Mouse (Mus musculus) embryonic facial prominence, embryonic 10.5 days (tissue): ENCODE data around the gene Nsd1. TPM values are rescaled to one million over a fixed set of nuclear protein-coding genes. Genes with fewer than 3 reads are reported as not detected.

Experiments used
- DNase-seq: peaks from one replicate; pipeline ENCODE4 v3.0.0-alpha.2; 2017; ENCODE audit warnings: low spot score
- H3K27ac ChIP-seq: fragments of 300-500 bp; sonication (generic); replicated peaks from 2 replicates; pipeline ENCODE4 v1.5.1; 2016; ENCODE audit warnings: mild to moderate bottlenecking
- H3K27me3 ChIP-seq: fragments of 300-500 bp; sonication (generic); replicated peaks from 2 replicates; pipeline ENCODE4 v1.6.1; 2016; ENCODE audit warnings: low read depth, mild to moderate bottlenecking; ENCODE audit not compliant: poor library complexity, severe bottlenecking
- H3K36me3 ChIP-seq: fragments of 300-500 bp; sonication (generic); replicated peaks from 2 replicates; pipeline ENCODE4 v1.6.1; 2016; ENCODE audit warnings: mild to moderate bottlenecking, moderate library complexity
- H3K4me1 ChIP-seq: fragments of 300-500 bp; sonication (generic); 2 replicates; pipeline ENCODE4 v1.6.1; 2016
- H3K4me3 ChIP-seq: fragments of 300-500 bp; sonication (generic); 2 replicates; pipeline ENCODE4 v1.5.1; 2016; ENCODE audit warnings: mild to moderate bottlenecking, moderate library complexity
- H3K9me3 ChIP-seq: fragments of 300-500 bp; sonication (generic); 2 replicates; pipeline ENCODE4 v1.6.1; 2016; ENCODE audit warnings: mild to moderate bottlenecking
- WGBS: fragments of 180-500 bp; shearing (Covaris S2); methylation state at CpG from one replicate; pipeline ENCODE4 v1.1.7; 2016; 5-methylcytosine and 5-hydroxymethylcytosine counted together
- polyA plus RNA-seq: library from polyadenylated mRNA; unstranded; fragments of >200 nt; fragmentation: Nextera tagmentation; extraction: Ambion mirVana; gene quantifications from 2 replicates; pipeline ENCODE4 v1.2.1, GENCODE M21; 2016

The Nsd1 gene
- polyA plus RNA-seq, 1 experiment from 2014 or later = 71.9 TPM

- Histone ChIP-seq H3K27me3 (no peaks in the 10 kb centered on the region), H3K27ac (no peak overlapping the region), H3K9me3 (no peaks in the 10 kb centered on the region), H3K36me3 (peaks cover 57% of the 10 kb centered on the region), H3K4me3 (no peak overlapping the region), H3K4me1 (no peaks in the 10 kb centered on the region)
- DNase-seq = no peak
- 90% methylated on average over 7 of the region's 7 CpGs for whole genome bisulfite sequencing
Observed at GRCm38 (mm10) chr13:55344286-55344685, 134.7 kb downstream of the Nsd1 start.

GRCm38 (mm10) chr13:55346745-55347144, 137.2 kb downstream of the Nsd1 start:
- H3K36me3 ChIP-seq = peaks cover 80% of the 10 kb centered on the region
- no peaks in the 10 kb centered on the region for H3K27me3 ChIP-seq
- DNase-seq = no peak
- no peak overlapping the region for H3K27ac ChIP-seq
- H3K4me3 ChIP-seq = no peak overlapping the region
- 91% methylated on average over 11 of the region's 11 CpGs for WGBS
- H3K4me1 ChIP-seq = no peaks in the 10 kb centered on the region
- H3K9me3 ChIP-seq = no peaks in the 10 kb centered on the region

- Histone ChIP-seq H3K27me3 (no peaks in the 10 kb centered on the region), H3K4me1 (peaks cover 18% of the 10 kb centered on the region), H3K4me3 (peak overlapping the region; percentile 99), H3K27ac (no peak overlapping the region), H3K36me3 (peaks cover 51% of the 10 kb centered on the region), H3K9me3 (no peaks in the 10 kb centered on the region)
- DNase-seq = no peak
Observed at GRCm38 (mm10) chr13:55361145-55361544, 151.6 kb downstream of the Nsd1 start.

DNA sequence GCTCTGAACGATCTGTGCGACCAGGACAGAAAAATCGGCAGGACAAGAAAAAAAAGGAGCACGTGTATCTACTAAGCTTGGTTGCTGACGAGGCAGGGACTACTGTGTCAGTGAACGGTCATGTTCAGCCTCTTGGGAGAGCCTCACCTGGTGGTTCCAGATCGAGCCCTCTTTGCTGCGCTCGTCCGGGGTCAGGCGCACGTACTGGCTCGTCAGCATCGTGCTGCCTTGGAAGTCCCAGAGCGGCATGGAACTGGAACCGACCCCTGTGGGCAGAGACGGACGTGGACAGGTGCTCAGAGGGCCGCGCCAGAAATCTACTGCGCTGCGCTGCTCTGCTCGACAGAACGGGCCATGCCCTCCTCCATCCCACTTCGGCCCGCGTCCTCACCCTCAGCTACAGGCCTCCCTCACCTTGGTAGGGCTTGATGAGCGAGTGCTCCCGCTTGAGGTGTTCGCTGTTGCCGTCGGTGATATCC, 152.4 kb downstream of the Nsd1 start:
- 1% methylated on average over 32 of the region's 32 CpGs for WGBS
- Histone ChIP-seq H3K4me1 (peaks cover 18% of the 10 kb centered on the region), H3K27ac (peak overlapping the region; percentile 92), H3K36me3 (peaks cover 42% of the 10 kb centered on the region), H3K9me3 (no peaks in the 10 kb centered on the region), H3K4me3 (peak overlapping the region; percentile 99), H3K27me3 (no peaks in the 10 kb centered on the region)
- no peak for DNase-seq

- H3K27me3 ChIP-seq = no peaks in the 10 kb centered on the region
- peak; percentile 97 for DNase-seq
- H3K27ac ChIP-seq = peak within 1 kb of the TSS; percentile 92
- H3K4me1 ChIP-seq = peaks cover 18% of the 10 kb centered on the region
- H3K36me3 ChIP-seq = peaks cover 37% of the 10 kb centered on the region
- peak within 1 kb of the TSS; percentile 99 for H3K4me3 ChIP-seq
- under 1% methylated on average over 35 of the region's 35 CpGs for WGBS
- no peaks in the 10 kb centered on the region for H3K9me3 ChIP-seq
Observed at GRCm38 (mm10) chr13:55362453-55363060, 153.0 kb downstream of the Nsd1 start, which contains the start of gene Lman2. Lman2 (minus strand) TSS chr13:55362783.

Other genes with a start within 250 kb of the Nsd1 start
- gene Hk3, start 188.4 kb upstream of the Nsd1 start, polyA plus RNA-seq = 0.39 and 0.65 TPM in 2 replicates
- gene Uimc1, start 109.5 kb upstream of the Nsd1 start, polyA plus RNA-seq = 23.9 and 24.6 TPM in 2 replicates
- gene Zfp346, start 104.5 kb upstream of the Nsd1 start, polyA plus RNA-seq = 26.4 and 29.4 TPM in 2 replicates
- gene Gm17617, start 76.2 kb upstream of the Nsd1 start, polyA plus RNA-seq = not detected in 2 replicates
- 0.46 and 0.49 TPM in 2 replicates for gene Fgfr4, start 57.1 kb upstream of the Nsd1 start, polyA plus RNA-seq
- 460 and 481 TPM in 2 replicates for gene Prelid1, start 110.7 kb downstream of the Nsd1 start, polyA plus RNA-seq
- 70.4 and 73.3 TPM in 2 replicates for gene Rab24, start 112.2 kb downstream of the Nsd1 start, polyA plus RNA-seq
- 20.5 and 20.9 TPM in 2 replicates for gene Mxd3, start 120.0 kb downstream of the Nsd1 start, polyA plus RNA-seq
- gene Lman2, start 153.0 kb downstream of the Nsd1 start, polyA plus RNA-seq = 101 and 110 TPM in 2 replicates
- gene Rgs14, start 159.9 kb downstream of the Nsd1 start, polyA plus RNA-seq = 0.54 and 0.97 TPM in 2 replicates
- not detected in 2 replicates for gene Slc34a1, start 188.4 kb downstream of the Nsd1 start, polyA plus RNA-seq
- not detected in 2 replicates for gene Pfn3, start 205.4 kb downstream of the Nsd1 start, polyA plus RNA-seq
- 0.13 TPM in 1 of 2 replicates, not detected in the other for gene F12, start 217.0 kb downstream of the Nsd1 start, polyA plus RNA-seq
- 65.2 and 65.6 TPM in 2 replicates for gene Grk6, start 235.3 kb downstream of the Nsd1 start, polyA plus RNA-seq